Mouse (Mus musculus): ENCODE results near the gene Tmem54.

The Tmem54 gene

GRCm38 (mm10) chr4:129105356-129105755, at the start of gene Tmem54:
Gene Tmem54, plus strand, starts transcription at chr4:129105548.
- no peak for DNase-seq (ENCODE audit: low spot score in 2 of 2)

- no peak for DNase-seq (ENCODE audit: low spot score in 2 of 2)
These were observed 49.8 kb upstream of the Tmem54 start for GRCm38 (mm10) chr4:129055562-129055961.

- peak; percentile 93 to 96 for DNase-seq (ENCODE audit: low spot score in 2 of 2)
These were observed 47.7 kb upstream of the Tmem54 start for GRCm38 (mm10) chr4:129057533-129058206.

- peak; percentile 39 to 40 for DNase-seq (ENCODE audit: low spot score in 2 of 2)
These were observed 46.9 kb upstream of the Tmem54 start, which contains the start of gene Rnf19b for GRCm38 (mm10) chr4:129058207-129059092. Gene Rnf19b, plus strand, starts transcription at chr4:129058271.

GRCm38 (mm10) chr4:129059125-129059551, 46.2 kb upstream of the Tmem54 start:
- no peak for DNase-seq (ENCODE audit: low spot score in 2 of 2)

- no peak for DNase-seq (ENCODE audit: low spot score in 2 of 2)
These were observed 45.4 kb upstream of the Tmem54 start for GRCm38 (mm10) chr4:129059922-129060321.

GRCm38 (mm10) chr4:129061486-129061885, 43.9 kb upstream of the Tmem54 start:
- no peak for DNase-seq (ENCODE audit: low spot score in 2 of 2)

- DNase-seq (ENCODE audit: low spot score in 2 of 2) = no peak
These were observed 42.9 kb upstream of the Tmem54 start for GRCm38 (mm10) chr4:129062281-129063075.

- no peak for DNase-seq (ENCODE audit: low spot score in 2 of 2)
These were observed 39.6 kb upstream of the Tmem54 start for GRCm38 (mm10) chr4:129065688-129066236.

- no peak for DNase-seq (ENCODE audit: low spot score in 2 of 2)
These were observed 37.5 kb upstream of the Tmem54 start for GRCm38 (mm10) chr4:129067638-129068415.

- no peak for DNase-seq (ENCODE audit: low spot score in 2 of 2)
These were observed 36.5 kb upstream of the Tmem54 start for GRCm38 (mm10) chr4:129068848-129069247.

- no peak for DNase-seq (ENCODE audit: low spot score in 2 of 2)
These were observed 26.2 kb upstream of the Tmem54 start for GRCm38 (mm10) chr4:129079126-129079525.

- no peak for DNase-seq (ENCODE audit: low spot score in 2 of 2)
These were observed 24.3 kb upstream of the Tmem54 start for GRCm38 (mm10) chr4:129081041-129081440.

GRCm38 (mm10) chr4:129081512-129081911, 23.8 kb upstream of the Tmem54 start:
- peak; percentile 32 to 43 for DNase-seq (ENCODE audit: low spot score in 2 of 2)

- DNase-seq (ENCODE audit: low spot score in 2 of 2) = no peak
These were observed 23.4 kb upstream of the Tmem54 start for GRCm38 (mm10) chr4:129081939-129082338.

- DNase-seq (ENCODE audit: low spot score in 2 of 2) = peak; percentile 72 to 76
These were observed 22.8 kb upstream of the Tmem54 start for GRCm38 (mm10) chr4:129082379-129083115.

- DNase-seq (ENCODE audit: low spot score in 2 of 2) = no peak
These were observed 20.5 kb upstream of the Tmem54 start for GRCm38 (mm10) chr4:129084896-129085295.

- peak; percentile 84 to 87 for DNase-seq (ENCODE audit: low spot score in 2 of 2)
These were observed 19.3 kb upstream of the Tmem54 start for GRCm38 (mm10) chr4:129086078-129086477.

GRCm38 (mm10) chr4:129087850-129088249, 17.5 kb upstream of the Tmem54 start:
- DNase-seq (ENCODE audit: low spot score in 2 of 2) = no peak

GRCm38 (mm10) chr4:129095276-129095675, 10.1 kb upstream of the Tmem54 start:
- no peak for DNase-seq (ENCODE audit: low spot score in 2 of 2)
